Mouse (Mus musculus): ENCODE results near the gene Vgf. TPM values are rescaled to one million over a fixed set of nuclear protein-coding genes. Genes with fewer than 3 reads are reported as not detected.
A peak's percentile ranks its signal among the peaks of the same experiment; 100 is the strongest.

Vgf gene
- total RNA-seq, 2 experiments from 2014 or later: 433 to 446 TPM

- no peak for TF ChIP-seq CTCF (IDR thresholded peaks at IDR 0.05)
- H3K4me3 ChIP-seq: no peak overlapping the region
- H3K27ac ChIP-seq: no peak overlapping the region
- intact Hi-C loops (cut with DNase I): no loop called here
- DNase-seq (ENCODE audit: extremely low spot score in 1 of 2, low spot score in 2 of 2): no peak
Observed at GRCm38 (mm10) chr5:136999449-136999848, 26.7 kb upstream of the Vgf start.

GRCm38 (mm10) chr5:137000612-137001011 lies 25.6 kb upstream of the Vgf start:
- DNase-seq (ENCODE audit: extremely low spot score in 1 of 2, low spot score in 2 of 2): no peak
- no peak overlapping the region for H3K4me3 ChIP-seq
- intact Hi-C loops (cut with DNase I): no loop called here
- no peak overlapping the region for H3K27ac ChIP-seq
- no peak for TF ChIP-seq CTCF (IDR thresholded peaks at IDR 0.05)

GRCm38 (mm10) chr5:137007276-137007675 lies 18.9 kb upstream of the Vgf start:
- no peak for TF ChIP-seq CTCF (IDR thresholded peaks at IDR 0.05)
- Histone ChIP-seq H3K27ac (no peak overlapping the region), H3K4me3 (no peak overlapping the region)
- no peak for DNase-seq (ENCODE audit: extremely low spot score in 1 of 2, low spot score in 2 of 2)
- intact Hi-C loops (cut with DNase I): no loop called here

- peak in 1 of 2 experiments; percentile 60 for DNase-seq (ENCODE audit: extremely low spot score in 1 of 2, low spot score in 2 of 2)
- intact Hi-C loops (cut with DNase I): no loop called here
- H3K27ac ChIP-seq: no peak overlapping the region
- no peak overlapping the region for H3K4me3 ChIP-seq
- peak; percentile 78 for TF ChIP-seq CTCF (IDR thresholded peaks at IDR 0.05)
Observed at GRCm38 (mm10) chr5:137009988-137010387, 16.2 kb upstream of the Vgf start.

- Histone ChIP-seq H3K4me3 (no peak overlapping the region), H3K27ac (no peak overlapping the region)
- intact Hi-C loops (cut with DNase I): no loop called here
- TF ChIP-seq CTCF (IDR thresholded peaks at IDR 0.05): no peak
- no peak for DNase-seq (ENCODE audit: extremely low spot score in 1 of 2, low spot score in 2 of 2)
Observed at GRCm38 (mm10) chr5:137012401-137012950, 13.7 kb upstream of the Vgf start.

GRCm38 (mm10) chr5:137015913-137016312 lies 10.3 kb upstream of the Vgf start:
- intact Hi-C loops (cut with DNase I): no loop called here
- no peak for TF ChIP-seq CTCF (IDR thresholded peaks at IDR 0.05)
- Histone ChIP-seq H3K27ac (no peak overlapping the region), H3K4me3 (no peak overlapping the region)
- DNase-seq (ENCODE audit: extremely low spot score in 1 of 2, low spot score in 2 of 2): no peak

GRCm38 (mm10) chr5:137024318-137024717 lies 1.9 kb upstream of the Vgf start:
- Histone ChIP-seq H3K27ac (no peak overlapping the region), H3K4me3 (no peak overlapping the region)
- intact Hi-C loops (cut with DNase I): no loop called here
- TF ChIP-seq CTCF (IDR thresholded peaks at IDR 0.05): no peak
- no peak for DNase-seq (ENCODE audit: extremely low spot score in 1 of 2, low spot score in 2 of 2)

GRCm38 (mm10) chr5:137025132-137025531 lies 1.1 kb upstream of the Vgf start:
- DNase-seq (ENCODE audit: extremely low spot score in 1 of 2, low spot score in 2 of 2): peak; percentile 82 to 93
- 0 out of 2 replicates have a peak overlapping the region, but pooled peaks have one; percentile 8 for H3K27ac ChIP-seq
- intact Hi-C loops (cut with DNase I): loop anchor here (1.0 kb wide), 1 partner anchor 82 kb away; no protein-coding TSS in a partner anchor
- peak overlapping the region; percentile 30 for H3K4me3 ChIP-seq
- peak; percentile 97 for TF ChIP-seq CTCF (IDR thresholded peaks at IDR 0.05)

GRCm38 (mm10) chr5:137028561-137029272 lies 2.5 kb downstream of the Vgf start:
- intact Hi-C loops (cut with DNase I): no loop called here
- peak in 1 of 2 experiments; percentile 37 for DNase-seq (ENCODE audit: extremely low spot score in 1 of 2, low spot score in 2 of 2)
- no peak for TF ChIP-seq CTCF (IDR thresholded peaks at IDR 0.05)
- Histone ChIP-seq H3K27ac (peak overlapping the region; percentile 76; the same call in 1 of the 2 replicates), H3K4me3 (peak overlapping the region; percentile 48)

- TF ChIP-seq CTCF (IDR thresholded peaks at IDR 0.05): no peak
- DNase-seq (ENCODE audit: extremely low spot score in 1 of 2, low spot score in 2 of 2): no peak
- Histone ChIP-seq H3K4me3 (peak overlapping the region; percentile 48), H3K27ac (peak overlapping the region; percentile 76)
- intact Hi-C loops (cut with DNase I): no loop called here
Observed at GRCm38 (mm10) chr5:137029273-137029585, 3.0 kb downstream of the Vgf start.

GRCm38 (mm10) chr5:137029643-137030415 lies 3.6 kb downstream of the Vgf start:
- peak; percentile 94 to 97 for DNase-seq (ENCODE audit: extremely low spot score in 1 of 2, low spot score in 2 of 2)
- no peak for TF ChIP-seq CTCF (IDR thresholded peaks at IDR 0.05)
- Histone ChIP-seq H3K27ac (peak overlapping the region; percentile 93), H3K4me3 (peak overlapping the region; percentile 65)
- intact Hi-C loops (cut with DNase I): loop anchor here (2.0 to 5.0 kb wide), 2 partner anchors 259 to 277 kb away; partner anchors contain the start of gene Srrt

- intact Hi-C loops (cut with DNase I): loop anchor here (2.0 to 5.0 kb wide), 2 partner anchors 258 to 277 kb away; partner anchors contain the start of gene Srrt
- Histone ChIP-seq H3K4me3 (peak overlapping the region; percentile 65), H3K27ac (peak overlapping the region; percentile 93)
- TF ChIP-seq CTCF (IDR thresholded peaks at IDR 0.05): no peak
- peak in 1 of 2 experiments; percentile 65 for DNase-seq (ENCODE audit: extremely low spot score in 1 of 2, low spot score in 2 of 2)
Observed at GRCm38 (mm10) chr5:137030416-137030810, 4.2 kb downstream of the Vgf start.
